Mouse (Mus musculus): ENCODE results near the gene Cacna1s.

Cacna1s gene

GRCm38 (mm10) chr1:136051465-136051864 is 1.1 kb upstream of the Cacna1s start:
- DNase-seq (ENCODE audit: low spot score) = peak; percentile 5

GRCm38 (mm10) chr1:136055771-136056170 is 3.2 kb downstream of the Cacna1s start:
- DNase-seq (ENCODE audit: low spot score) = no peak

- DNase-seq (ENCODE audit: low spot score) = no peak
Measured at GRCm38 (mm10) chr1:136058594-136058993, 6.0 kb downstream of the Cacna1s start.

- DNase-seq (ENCODE audit: low spot score) = peak; percentile 59
Measured at GRCm38 (mm10) chr1:136061041-136061789, 8.7 kb downstream of the Cacna1s start.

GRCm38 (mm10) chr1:136061790-136062141 is 9.2 kb downstream of the Cacna1s start:
- no peak for DNase-seq (ENCODE audit: low spot score)

- no peak for DNase-seq (ENCODE audit: low spot score)
Measured at GRCm38 (mm10) chr1:136063991-136064390, 11.4 kb downstream of the Cacna1s start.

GRCm38 (mm10) chr1:136066621-136067020 is 14.1 kb downstream of the Cacna1s start:
- no peak for DNase-seq (ENCODE audit: low spot score)

GRCm38 (mm10) chr1:136067579-136067978 is 15.0 kb downstream of the Cacna1s start:
- no peak for DNase-seq (ENCODE audit: low spot score)

- DNase-seq (ENCODE audit: low spot score) = no peak
Measured at GRCm38 (mm10) chr1:136076086-136076485, 23.5 kb downstream of the Cacna1s start.

- DNase-seq (ENCODE audit: low spot score) = no peak
Measured at GRCm38 (mm10) chr1:136077656-136078055, 25.1 kb downstream of the Cacna1s start.

GRCm38 (mm10) chr1:136081161-136081560 is 28.6 kb downstream of the Cacna1s start:
- DNase-seq (ENCODE audit: low spot score) = no peak

- DNase-seq (ENCODE audit: low spot score) = no peak
Measured at GRCm38 (mm10) chr1:136085988-136086685, 33.6 kb downstream of the Cacna1s start.

GRCm38 (mm10) chr1:136089368-136090165 is 37.0 kb downstream of the Cacna1s start:
- no peak for DNase-seq (ENCODE audit: low spot score)

- DNase-seq (ENCODE audit: low spot score) = no peak
Measured at GRCm38 (mm10) chr1:136093726-136094125, 41.2 kb downstream of the Cacna1s start.

- no peak for DNase-seq (ENCODE audit: low spot score)
Measured at GRCm38 (mm10) chr1:136094807-136095206, 42.3 kb downstream of the Cacna1s start.

- DNase-seq (ENCODE audit: low spot score) = no peak
Measured at GRCm38 (mm10) chr1:136102094-136102493, 49.5 kb downstream of the Cacna1s start.

- DNase-seq (ENCODE audit: low spot score) = no peak
Measured at GRCm38 (mm10) chr1:136102551-136102950, 50.0 kb downstream of the Cacna1s start.

GRCm38 (mm10) chr1:136102981-136103380 is 50.4 kb downstream of the Cacna1s start:
- DNase-seq (ENCODE audit: low spot score) = no peak

GRCm38 (mm10) chr1:136103696-136104095 is 51.1 kb downstream of the Cacna1s start:
- no peak for DNase-seq (ENCODE audit: low spot score)

- no peak for DNase-seq (ENCODE audit: low spot score)
Measured at GRCm38 (mm10) chr1:136104741-136105140, 52.2 kb downstream of the Cacna1s start.

GRCm38 (mm10) chr1:136109464-136109863 is 56.9 kb downstream of the Cacna1s start:
- DNase-seq (ENCODE audit: low spot score) = no peak

GRCm38 (mm10) chr1:136116183-136116582 is 63.6 kb downstream of the Cacna1s start:
- peak; percentile 80 for DNase-seq (ENCODE audit: low spot score)

- DNase-seq (ENCODE audit: low spot score) = no peak
Measured at GRCm38 (mm10) chr1:136117069-136117468, 64.5 kb downstream of the Cacna1s start.

Measured in T-cell, adult 2 months (primary cell).